Mouse (Mus musculus): ENCODE data around the gene Gm12166. TPM values are rescaled to one million over a fixed set of nuclear protein-coding genes. Genes with fewer than 3 reads are reported as not detected.

The Gm12166 gene
- polyA plus RNA-seq, 1 experiment, result not detected

GRCm38 (mm10) chr11:46068756-46069407 is 16.8 kb upstream of the Gm12166 start:
- Histone ChIP-seq H3K4me1 (ENCODE audit: control insufficient read depth, insufficient read depth, low read length) (peaks cover 14% of the 10 kb centered on the region; the same call in 1 of the 2 replicates), H3K27ac (ENCODE audit: insufficient read depth, low read depth, low read length) (no peak overlapping the region), H3K4me3 (ENCODE audit: insufficient read depth, low read depth, low read length) (no peak overlapping the region)
- TF ChIP-seq CTCF (IDR thresholded peaks at IDR 0.05; ENCODE audit: insufficient read depth, low read depth, low read length), result no peak
- no peak for TF ChIP-seq POLR2A (IDR thresholded peaks at IDR 0.05; ENCODE audit: insufficient read depth, low read depth, low read length)
- WGBS, result 62% methylated on average over 12 of the region's 12 CpGs

- WGBS, result 95% methylated on average over 10 of the region's 10 CpGs
Measured at GRCm38 (mm10) chr11:46067371-46068060, 15.4 kb upstream of the Gm12166 start.

GRCm38 (mm10) chr11:46065201-46066011 is 13.3 kb upstream of the Gm12166 start:
- Histone ChIP-seq H3K27ac (ENCODE audit: insufficient read depth, low read depth, low read length) (no peak overlapping the region), H3K4me1 (ENCODE audit: control insufficient read depth, insufficient read depth, low read length) (peaks cover 14% of the 10 kb centered on the region; the same call in 1 of the 2 replicates), H3K4me3 (ENCODE audit: insufficient read depth, low read depth, low read length) (no peak overlapping the region)
- no peak for TF ChIP-seq CTCF (IDR thresholded peaks at IDR 0.05; ENCODE audit: insufficient read depth, low read depth, low read length)
- no peak for TF ChIP-seq POLR2A (IDR thresholded peaks at IDR 0.05; ENCODE audit: insufficient read depth, low read depth, low read length)
- WGBS, result 51% methylated on average over 21 of the region's 21 CpGs

More at GRCm38 (mm10) chr11:46067371-46068060, 15.4 kb upstream of the Gm12166 start:
- H3K27ac ChIP-seq (ENCODE audit: insufficient read depth, low read depth, low read length), result no peak overlapping the region
- H3K4me3 ChIP-seq (ENCODE audit: insufficient read depth, low read depth, low read length), result no peak overlapping the region
- TF ChIP-seq CTCF (IDR thresholded peaks at IDR 0.05; ENCODE audit: insufficient read depth, low read depth, low read length) (no peak), POLR2A (IDR thresholded peaks at IDR 0.05; ENCODE audit: insufficient read depth, low read depth, low read length) (no peak)
- H3K4me1 ChIP-seq (ENCODE audit: control insufficient read depth, insufficient read depth, low read length), result peaks cover 18% of the 10 kb centered on the region; the same call in 1 of the 2 replicates

GRCm38 (mm10) chr11:46064767-46065166 is 12.6 kb upstream of the Gm12166 start:
- TF ChIP-seq CTCF (IDR thresholded peaks at IDR 0.05; ENCODE audit: insufficient read depth, low read depth, low read length), result no peak
- TF ChIP-seq POLR2A (IDR thresholded peaks at IDR 0.05; ENCODE audit: insufficient read depth, low read depth, low read length), result no peak
- 73% methylated on average over 8 of the region's 8 CpGs for WGBS
- Histone ChIP-seq H3K4me1 (ENCODE audit: control insufficient read depth, insufficient read depth, low read length) (peaks cover 14% of the 10 kb centered on the region; the same call in 1 of the 2 replicates), H3K27ac (ENCODE audit: insufficient read depth, low read depth, low read length) (no peak overlapping the region), H3K4me3 (ENCODE audit: insufficient read depth, low read depth, low read length) (no peak overlapping the region)

GRCm38 (mm10) chr11:46062993-46063731 is 11.0 kb upstream of the Gm12166 start:
- no peak overlapping the region for H3K27ac ChIP-seq (ENCODE audit: insufficient read depth, low read depth, low read length)
- no peak for TF ChIP-seq CTCF (IDR thresholded peaks at IDR 0.05; ENCODE audit: insufficient read depth, low read depth, low read length)
- no peak for TF ChIP-seq POLR2A (IDR thresholded peaks at IDR 0.05; ENCODE audit: insufficient read depth, low read depth, low read length)
- 73% methylated on average over 9 of the region's 9 CpGs for WGBS
- H3K4me3 ChIP-seq (ENCODE audit: insufficient read depth, low read depth, low read length), result no peak overlapping the region
- peaks cover 12% of the 10 kb centered on the region; the same call in 1 of the 2 replicates for H3K4me1 ChIP-seq (ENCODE audit: control insufficient read depth, insufficient read depth, low read length)

GRCm38 (mm10) chr11:46062569-46062968 is 10.4 kb upstream of the Gm12166 start:
- Histone ChIP-seq H3K27ac (ENCODE audit: insufficient read depth, low read depth, low read length) (no peak overlapping the region), H3K4me1 (ENCODE audit: control insufficient read depth, insufficient read depth, low read length) (peaks cover 12% of the 10 kb centered on the region; the same call in 1 of the 2 replicates)
- TF ChIP-seq POLR2A (IDR thresholded peaks at IDR 0.05; ENCODE audit: insufficient read depth, low read depth, low read length), result no peak
- no peak for TF ChIP-seq CTCF (IDR thresholded peaks at IDR 0.05; ENCODE audit: insufficient read depth, low read depth, low read length)

GRCm38 (mm10) chr11:46061776-46062445 is 9.8 kb upstream of the Gm12166 start:
- Histone ChIP-seq H3K27ac (ENCODE audit: insufficient read depth, low read depth, low read length) (no peak overlapping the region), H3K4me1 (ENCODE audit: control insufficient read depth, insufficient read depth, low read length) (peaks cover 16% of the 10 kb centered on the region; the same call in 1 of the 2 replicates), H3K4me3 (ENCODE audit: insufficient read depth, low read depth, low read length) (no peak overlapping the region)
- no peak for TF ChIP-seq CTCF (IDR thresholded peaks at IDR 0.05; ENCODE audit: insufficient read depth, low read depth, low read length)
- no peak for TF ChIP-seq POLR2A (IDR thresholded peaks at IDR 0.05; ENCODE audit: insufficient read depth, low read depth, low read length)
- 88% methylated on average over 6 of the region's 6 CpGs for WGBS

More at GRCm38 (mm10) chr11:46062569-46062968, 10.4 kb upstream of the Gm12166 start:
- H3K4me3 ChIP-seq (ENCODE audit: insufficient read depth, low read depth, low read length), result no peak overlapping the region
- WGBS, result 68% methylated on average over 4 of the region's 4 CpGs

- Histone ChIP-seq H3K4me3 (ENCODE audit: insufficient read depth, low read depth, low read length) (no peak overlapping the region), H3K27ac (ENCODE audit: insufficient read depth, low read depth, low read length) (no peak overlapping the region), H3K4me1 (ENCODE audit: control insufficient read depth, insufficient read depth, low read length) (peaks cover 17% of the 10 kb centered on the region; the same call in 1 of the 2 replicates)
- TF ChIP-seq CTCF (IDR thresholded peaks at IDR 0.05; ENCODE audit: insufficient read depth, low read depth, low read length), result no peak
- no peak for TF ChIP-seq POLR2A (IDR thresholded peaks at IDR 0.05; ENCODE audit: insufficient read depth, low read depth, low read length)
- 88% methylated on average over 5 of the region's 5 CpGs for WGBS
Measured at GRCm38 (mm10) chr11:46060651-46061020, 8.5 kb upstream of the Gm12166 start.
